Mouse (Mus musculus): ENCODE measurements around the gene Pear1. TPM values are rescaled to one million over a fixed set of nuclear protein-coding genes. Genes with fewer than 3 reads are reported as not detected.

The Pear1 gene
- total RNA-seq, 2 experiments from 2014 or later: 7.8 to 7.9 TPM

GRCm38 (mm10) chr3:87763202-87763601 is 60.9 kb downstream of the Pear1 start:
- intact Hi-C loops (cut with DNase I): no loop called here
- Histone ChIP-seq H3K4me3 (no peak overlapping the region), H3K27ac (peak overlapping the region; percentile 75; the same call in 1 of the 2 replicates)
- no peak for TF ChIP-seq CTCF (IDR thresholded peaks at IDR 0.05)
- DNase-seq (ENCODE audit: extremely low spot score in 1 of 2, low spot score in 2 of 2): no peak

- TF ChIP-seq CTCF (IDR thresholded peaks at IDR 0.05): no peak
- intact Hi-C loops (cut with DNase I): no loop called here
- DNase-seq (ENCODE audit: extremely low spot score in 1 of 2, low spot score in 2 of 2): no peak
- Histone ChIP-seq H3K4me3 (no peak overlapping the region), H3K27ac (no peak overlapping the region)
Measured at GRCm38 (mm10) chr3:87761408-87762375, 62.4 kb downstream of the Pear1 start.

DNA sequence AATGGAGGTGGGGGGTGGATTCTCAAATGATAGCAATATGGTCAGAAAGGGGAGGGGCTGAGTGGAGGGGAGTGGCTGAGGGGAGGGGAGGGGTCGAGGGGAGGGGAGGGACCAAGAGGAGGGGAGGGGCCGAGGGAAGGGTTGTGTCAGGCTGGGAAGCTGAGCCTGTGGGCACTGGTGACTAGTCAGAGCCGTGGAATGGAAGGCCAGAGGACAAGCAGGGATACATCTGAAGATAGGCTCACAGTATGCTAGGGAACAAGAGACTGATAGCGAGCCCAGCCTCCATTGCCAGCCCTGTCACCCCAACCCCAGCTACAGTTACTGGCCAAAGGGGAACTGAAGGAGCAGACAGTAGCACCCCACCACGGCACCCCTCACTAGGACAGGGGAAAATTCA is 65.5 kb downstream of the Pear1 start:
- intact Hi-C loops (cut with DNase I): no loop called here
- no peak for TF ChIP-seq CTCF (IDR thresholded peaks at IDR 0.05)

GRCm38 (mm10) chr3:87756488-87756887 is 67.6 kb downstream of the Pear1 start:
- H3K4me3 ChIP-seq: no peak overlapping the region; the same call in 1 of the 2 replicates
- DNase-seq (ENCODE audit: extremely low spot score in 1 of 2, low spot score in 2 of 2): no peak
- no peak for TF ChIP-seq CTCF (IDR thresholded peaks at IDR 0.05)
- intact Hi-C loops (cut with DNase I): loop anchor here (1.0 kb wide), 1 partner anchor 60 kb away; no protein-coding TSS in a partner anchor
- H3K27ac ChIP-seq: no peak overlapping the region

More for the DNA sequence above, 65.5 kb downstream of the Pear1 start:
- no peak overlapping the region for H3K4me3 ChIP-seq
- DNase-seq (ENCODE audit: extremely low spot score in 1 of 2, low spot score in 2 of 2): no peak
- no peak overlapping the region for H3K27ac ChIP-seq

GRCm38 (mm10) chr3:87755964-87756363 is 68.1 kb downstream of the Pear1 start:
- H3K4me3 ChIP-seq: peak overlapping the region; percentile 4; the same call in 1 of the 2 replicates
- DNase-seq (ENCODE audit: extremely low spot score in 1 of 2, low spot score in 2 of 2): peak; percentile 79 to 92
- no peak overlapping the region for H3K27ac ChIP-seq
- intact Hi-C loops (cut with DNase I): loop anchor here (1.0 kb wide), 1 partner anchor 60 kb away; no protein-coding TSS in a partner anchor
- TF ChIP-seq CTCF (IDR thresholded peaks at IDR 0.05): peak; percentile 98

DNA sequence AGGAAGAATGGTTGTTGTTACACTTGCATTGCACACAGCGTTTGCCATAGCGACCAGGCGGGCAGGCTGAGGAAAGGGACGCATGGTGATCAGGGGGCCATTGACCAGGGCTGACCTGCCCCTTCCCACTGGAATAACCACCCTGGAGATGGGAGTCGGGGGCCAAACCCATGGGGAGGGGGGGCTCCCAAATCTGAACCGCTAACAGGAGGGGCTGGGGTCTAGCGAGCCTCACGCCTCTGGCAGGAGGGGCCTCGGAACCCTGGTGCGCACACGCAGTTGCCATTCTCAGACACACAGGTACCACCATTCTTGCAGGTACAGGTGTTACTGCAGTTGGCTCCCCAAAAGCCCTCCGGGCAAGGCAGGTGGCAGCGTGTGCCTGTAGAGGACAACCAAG is 70.3 kb downstream of the Pear1 start:
- no peak overlapping the region for H3K27ac ChIP-seq
- no peak for DNase-seq (ENCODE audit: extremely low spot score in 1 of 2, low spot score in 2 of 2)
- H3K4me3 ChIP-seq: no peak overlapping the region
- no peak for TF ChIP-seq CTCF (IDR thresholded peaks at IDR 0.05)
- intact Hi-C loops (cut with DNase I): no loop called here

DNA sequence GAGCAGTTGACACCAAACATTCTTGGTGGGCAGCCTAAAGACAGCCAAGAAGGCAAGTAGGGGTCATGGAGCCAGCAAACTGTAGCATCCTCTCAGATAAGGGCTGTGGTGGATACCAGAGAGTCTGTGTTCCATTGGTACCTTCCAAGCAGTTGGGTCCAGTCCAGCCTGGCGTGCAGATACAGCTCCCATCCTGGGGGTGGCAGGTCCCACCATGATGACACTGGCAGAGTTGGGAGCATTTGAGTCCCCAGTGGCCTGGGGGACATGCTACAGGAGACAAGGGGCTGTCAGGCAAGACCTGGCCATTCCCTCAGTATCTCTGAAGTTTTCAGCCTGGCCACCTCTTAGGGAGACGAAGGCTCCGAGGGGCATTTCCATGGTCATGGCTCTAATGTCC is 71.5 kb downstream of the Pear1 start:
- Histone ChIP-seq H3K4me3 (no peak overlapping the region), H3K27ac (no peak overlapping the region)
- no peak for DNase-seq (ENCODE audit: extremely low spot score in 1 of 2, low spot score in 2 of 2)
- no peak for TF ChIP-seq CTCF (IDR thresholded peaks at IDR 0.05)
- intact Hi-C loops (cut with DNase I): no loop called here

- intact Hi-C loops (cut with DNase I): no loop called here
- Histone ChIP-seq H3K27ac (no peak overlapping the region), H3K4me3 (no peak overlapping the region)
- no peak for DNase-seq (ENCODE audit: extremely low spot score in 1 of 2, low spot score in 2 of 2)
- no peak for TF ChIP-seq CTCF (IDR thresholded peaks at IDR 0.05)
Measured at GRCm38 (mm10) chr3:87749977-87750376, 74.1 kb downstream of the Pear1 start.

- H3K27ac ChIP-seq: no peak overlapping the region
- DNase-seq (ENCODE audit: extremely low spot score in 1 of 2, low spot score in 2 of 2): peak; percentile 40 to 67
- intact Hi-C loops (cut with DNase I): no loop called here
- TF ChIP-seq CTCF (IDR thresholded peaks at IDR 0.05): peak; percentile 76
- no peak overlapping the region for H3K4me3 ChIP-seq
Measured at GRCm38 (mm10) chr3:87749036-87749435, 75.1 kb downstream of the Pear1 start.

DNA sequence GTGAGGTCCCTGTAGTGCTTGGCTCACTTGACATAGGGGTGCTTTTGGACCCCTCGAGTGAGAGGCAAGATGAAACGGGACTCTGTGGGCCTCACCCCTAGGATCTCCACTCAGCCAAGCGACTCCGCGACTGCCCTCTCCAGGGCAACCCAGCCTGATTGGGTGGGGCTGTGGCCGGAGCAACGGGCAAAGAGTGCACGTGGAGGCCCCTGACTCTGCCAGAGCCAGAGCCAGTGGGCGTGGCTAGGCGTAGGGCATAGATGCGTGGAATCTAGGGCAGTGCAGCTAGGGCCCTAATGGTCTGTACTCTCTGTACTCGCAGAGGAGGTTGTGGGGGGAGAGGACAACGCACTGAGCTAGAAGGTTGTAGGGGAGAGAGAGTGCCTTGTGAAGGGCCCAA is 75.7 kb downstream of the Pear1 start, which contains the start of gene Lrrc71:
Gene Lrrc71, minus strand, starts transcription at position 195 of the 400 bp plus-strand sequence.
- DNase-seq (ENCODE audit: extremely low spot score in 1 of 2, low spot score in 2 of 2): no peak
- H3K4me3 ChIP-seq: no peak within 1 kb of the TSS
- no peak for TF ChIP-seq CTCF (IDR thresholded peaks at IDR 0.05)
- intact Hi-C loops (cut with DNase I): no loop called here
- H3K27ac ChIP-seq: no peak within 1 kb of the TSS

- no peak for TF ChIP-seq CTCF (IDR thresholded peaks at IDR 0.05)
- intact Hi-C loops (cut with DNase I): no loop called here
- Histone ChIP-seq H3K27ac (no peak overlapping the region), H3K4me3 (no peak overlapping the region)
- no peak for DNase-seq (ENCODE audit: extremely low spot score in 1 of 2, low spot score in 2 of 2)
Measured at GRCm38 (mm10) chr3:87745036-87745659, 79.0 kb downstream of the Pear1 start.

DNA sequence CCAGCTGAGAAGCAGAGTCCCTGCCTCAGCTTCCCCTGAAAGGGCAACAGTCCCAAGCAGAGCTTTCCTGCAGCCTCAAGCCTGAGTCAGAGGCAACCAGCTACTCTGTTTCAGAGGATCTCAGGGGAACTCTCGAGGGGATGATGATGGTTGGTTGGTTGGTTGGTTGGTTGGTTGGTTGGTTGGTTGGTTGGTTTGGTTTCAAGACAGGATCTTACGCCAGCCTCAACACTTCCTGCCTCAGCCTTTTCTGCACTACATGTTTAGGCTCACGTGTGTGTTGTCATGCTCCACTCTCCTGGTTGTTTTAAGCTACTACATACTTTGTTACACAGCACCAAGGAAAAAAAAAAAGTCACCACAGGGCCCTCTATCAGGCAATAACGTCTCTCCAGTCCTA is 80.2 kb downstream of the Pear1 start:
- no peak for DNase-seq (ENCODE audit: extremely low spot score in 1 of 2, low spot score in 2 of 2)
- TF ChIP-seq CTCF (IDR thresholded peaks at IDR 0.05): no peak
- intact Hi-C loops (cut with DNase I): no loop called here

More for the DNA sequence above, 80.2 kb downstream of the Pear1 start:
- Histone ChIP-seq H3K4me3 (no peak overlapping the region), H3K27ac (no peak overlapping the region)
